Mouse (Mus musculus) lung, embryonic 14.5 days (tissue): ENCODE data around the gene Trim56. TPM values are rescaled to one million over a fixed set of nuclear protein-coding genes. Genes with fewer than 3 reads are reported as not detected.
"Not testable (repeated sequence)": the region's sequence is repeated elsewhere in the genome, so short reads cannot be mapped to it uniquely, and the experiment has no call there.

Experiments
- ATAC-seq: fragments of 200-750 bp; cut with Nextera tagmentation; 2 replicates; pipeline ENCODE4 v1.8.0; 2017; ENCODE audit warnings: mild to moderate bottlenecking, moderate TSS enrichment, moderate library complexity; ENCODE audit not compliant: insufficient read depth
- DNase-seq: peaks from one replicate; pipeline ENCODE4 v3.0.0-alpha.2; 2015
- H3K27ac ChIP-seq: fragments of 300-500 bp; sonication (generic); 2 replicates; pipeline ENCODE4 v1.5.1; 2014; ENCODE audit warnings: low read depth, mild to moderate bottlenecking, moderate library complexity
- H3K27me3 ChIP-seq: fragments of 300-500 bp; sonication (generic); 2 replicates; pipeline ENCODE4 v1.6.1; 2014; ENCODE audit warnings: low read length, control low read depth; ENCODE audit not compliant: insufficient read depth
- H3K36me3 ChIP-seq: fragments of 300-500 bp; sonication (generic); 2 replicates; pipeline ENCODE4 v1.6.1; 2014; ENCODE audit warnings: control low read depth; ENCODE audit not compliant: insufficient read depth
- H3K4me1 ChIP-seq: fragments of 300-500 bp; sonication (generic); 2 replicates; pipeline ENCODE4 v1.6.1; 2014; ENCODE audit warnings: antibody characterized with exemption, control low read depth; ENCODE audit not compliant: insufficient read depth
- H3K4me2 ChIP-seq: fragments of 300-500 bp; sonication (generic); 2 replicates; pipeline ENCODE4 v1.6.1; 2014; ENCODE audit warnings: mild to moderate bottlenecking
- H3K4me3 ChIP-seq: fragments of 300-500 bp; sonication (generic); 2 replicates; pipeline ENCODE4 v1.5.1; 2014; ENCODE audit warnings: low read depth, low read length
- H3K9ac ChIP-seq: fragments of 300-500 bp; sonication (generic); 2 replicates; pipeline ENCODE4 v1.6.1; 2014
- H3K9me3 ChIP-seq: fragments of 300-500 bp; sonication (generic); 2 replicates; pipeline ENCODE4 v1.6.1; 2016; ENCODE audit warnings: low read depth, low read length, control low read depth
- CTCF ChIP-seq: IDR thresholded peaks from 2 replicates; pipeline ENCODE4 v1.5.1; 2016; ENCODE audit warnings: antibody characterized with exemption, low read depth
- WGBS: fragments of 180-500 bp; shearing (Covaris S2); extraction: QIAGEN DNeasy Blood & Tissue Kit; methylation state at CpG from one replicate; pipeline ENCODE4 v1.1.7; 2014; 5-methylcytosine and 5-hydroxymethylcytosine counted together
- polyA plus RNA-seq: library from polyadenylated mRNA; unstranded; fragments of >200 nt; fragmentation: Nextera tagmentation; extraction: Ambion mirVana; gene quantifications from 2 replicates; pipeline ENCODE4 v1.2.1, GENCODE M21; 2014

The Trim56 gene
- polyA plus RNA-seq, 1 experiment from 2014 or later: 11.8 TPM

DNA sequence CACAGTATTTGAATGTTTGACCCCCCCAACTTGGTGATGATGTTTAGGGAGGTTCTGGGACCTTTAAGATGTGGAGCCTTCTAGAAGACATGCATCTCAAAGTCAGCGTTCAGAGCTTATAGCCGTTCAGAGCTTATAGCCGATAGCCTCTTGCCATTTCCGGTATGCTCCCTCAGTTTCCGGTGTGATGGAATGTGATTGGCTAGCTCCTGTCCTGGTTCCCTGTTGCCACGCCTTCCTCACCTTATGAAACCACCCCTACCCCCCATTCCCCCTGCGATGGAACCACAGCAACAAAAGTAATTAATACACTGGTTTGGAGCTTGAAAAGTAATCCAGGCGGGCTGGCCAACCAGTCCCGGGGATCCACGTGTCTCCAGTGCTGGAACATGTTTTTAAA is 23.0 kb upstream of the Trim56 start:
- TF ChIP-seq CTCF: no peak
- H3K36me3 ChIP-seq: no peaks in the 10 kb centered on the region
- no peaks in the 10 kb centered on the region for H3K9me3 ChIP-seq
- no peak overlapping the region for H3K9ac ChIP-seq
- H3K4me1 ChIP-seq: no peaks in the 10 kb centered on the region
- H3K27ac ChIP-seq: no peak overlapping the region
- DNase-seq (no peak), ATAC-seq (no peak)
- WGBS: 75% methylated on average over 10 of the region's 10 CpGs
- H3K4me3 ChIP-seq: no peak overlapping the region
- no peak overlapping the region for H3K4me2 ChIP-seq
- H3K27me3 ChIP-seq: no peaks in the 10 kb centered on the region

- DNase-seq (peak; percentile 87), ATAC-seq (no peak)
- Histone ChIP-seq H3K9me3 (no peaks in the 10 kb centered on the region), H3K4me2 (no peak overlapping the region), H3K4me1 (no peaks in the 10 kb centered on the region), H3K9ac (no peak overlapping the region), H3K27me3 (no peaks in the 10 kb centered on the region), H3K27ac (no peak overlapping the region), H3K36me3 (no peaks in the 10 kb centered on the region), H3K4me3 (no peak overlapping the region)
- no peak for TF ChIP-seq CTCF
- WGBS: 27% methylated on average over 11 of the region's 11 CpGs
These were observed 18.9 kb upstream of the Trim56 start for GRCm38 (mm10) chr5:137134959-137135358.

DNA sequence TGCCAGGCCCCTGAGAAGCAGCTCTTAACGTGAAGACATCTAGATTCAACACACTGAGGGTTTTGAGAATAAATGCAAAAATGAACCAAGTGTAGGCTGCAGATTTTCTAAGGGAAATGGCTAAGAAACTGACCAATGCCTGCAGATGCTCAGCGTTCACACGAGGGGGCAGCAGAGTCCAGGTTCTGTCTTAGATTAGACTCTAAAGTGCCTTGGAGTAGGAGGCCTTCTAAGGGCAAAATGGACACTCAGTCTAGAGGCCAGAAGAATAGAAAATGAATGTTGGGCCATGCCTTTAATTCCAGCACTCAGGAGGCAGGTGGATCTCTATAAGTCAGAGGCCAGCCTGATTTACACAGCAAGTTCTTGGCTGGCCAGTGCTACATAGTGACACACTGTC is 15.5 kb upstream of the Trim56 start:
- peak; percentile 91 for TF ChIP-seq CTCF
- DNase-seq (peak; percentile 86), ATAC-seq (peak; percentile 52; the same call in 1 of the 2 replicates)
- under 1% methylated on average over 3 of the region's 3 CpGs for WGBS
- Histone ChIP-seq H3K9me3 (no peaks in the 10 kb centered on the region), H3K4me1 (no peaks in the 10 kb centered on the region), H3K36me3 (no peaks in the 10 kb centered on the region), H3K4me3 (no peak overlapping the region), H3K27ac (no peak overlapping the region), H3K4me2 (no peak overlapping the region), H3K9ac (no peak overlapping the region), H3K27me3 (no peaks in the 10 kb centered on the region)

- Histone ChIP-seq H3K4me3 (no peak overlapping the region), H3K4me1 (no peaks in the 10 kb centered on the region), H3K9ac (no peak overlapping the region), H3K27me3 (no peaks in the 10 kb centered on the region), H3K9me3 (no peaks in the 10 kb centered on the region), H3K4me2 (no peak overlapping the region), H3K27ac (no peak overlapping the region), H3K36me3 (no peaks in the 10 kb centered on the region)
- no peak for TF ChIP-seq CTCF
- no peak for ATAC-seq
- DNase-seq: no peak
- 17% methylated on average over 5 of the region's 5 CpGs for WGBS
These were observed 13.3 kb upstream of the Trim56 start for GRCm38 (mm10) chr5:137129281-137129680.

- H3K9ac ChIP-seq: no peak overlapping the region
- TF ChIP-seq CTCF: no peak
- no peaks in the 10 kb centered on the region for H3K27me3 ChIP-seq
- no peaks in the 10 kb centered on the region for H3K4me1 ChIP-seq
- H3K4me3 ChIP-seq: no peak overlapping the region
- no peak for DNase-seq
- no peak for ATAC-seq
- no peaks in the 10 kb centered on the region for H3K36me3 ChIP-seq
- no peaks in the 10 kb centered on the region for H3K9me3 ChIP-seq
- no peak overlapping the region for H3K27ac ChIP-seq
- 75% methylated on average over 4 of the region's 4 CpGs for WGBS
- no peak overlapping the region for H3K4me2 ChIP-seq
These were observed 7.5 kb upstream of the Trim56 start for GRCm38 (mm10) chr5:137123516-137123915.

GRCm38 (mm10) chr5:137122686-137123193 is 6.7 kb upstream of the Trim56 start:
- ATAC-seq: peak; percentile 54
- Histone ChIP-seq H3K27me3 (no peaks in the 10 kb centered on the region), H3K4me3 (no peak overlapping the region), H3K36me3 (no peaks in the 10 kb centered on the region), H3K4me1 (no peaks in the 10 kb centered on the region), H3K27ac (no peak overlapping the region), H3K9me3 (no peaks in the 10 kb centered on the region), H3K4me2 (no peak overlapping the region), H3K9ac (no peak overlapping the region)
- WGBS: 10% methylated on average over 14 of the region's 14 CpGs
- TF ChIP-seq CTCF: peak; percentile 87
- peak; percentile 85 for DNase-seq

GRCm38 (mm10) chr5:137121280-137121679 is 5.3 kb upstream of the Trim56 start:
- Histone ChIP-seq H3K4me3 (no peak overlapping the region), H3K9me3 (no peaks in the 10 kb centered on the region), H3K36me3 (no peaks in the 10 kb centered on the region), H3K4me2 (no peak overlapping the region), H3K27ac (no peak overlapping the region), H3K9ac (no peak overlapping the region), H3K27me3 (no peaks in the 10 kb centered on the region), H3K4me1 (peaks cover 3% of the 10 kb centered on the region; the same call in 1 of the 2 replicates)
- DNase-seq: no peak
- ATAC-seq: no peak
- 72% methylated on average over 4 of the region's 4 CpGs for WGBS
- TF ChIP-seq CTCF: no peak

GRCm38 (mm10) chr5:137118878-137119277 is 2.9 kb upstream of the Trim56 start:
- DNase-seq: no peak
- no peak overlapping the region for H3K4me3 ChIP-seq
- no peak overlapping the region for H3K9ac ChIP-seq
- 77% methylated on average over 4 of the region's 4 CpGs for WGBS
- no peak overlapping the region for H3K27ac ChIP-seq
- no peak for TF ChIP-seq CTCF
- H3K4me2 ChIP-seq: no peak overlapping the region
- H3K36me3 ChIP-seq: peaks cover 10% of the 10 kb centered on the region; the same call in 1 of the 2 replicates
- H3K9me3 ChIP-seq: no peaks in the 10 kb centered on the region
- H3K4me1 ChIP-seq: peaks cover 11% of the 10 kb centered on the region
- H3K27me3 ChIP-seq: no peaks in the 10 kb centered on the region
- no peak for ATAC-seq

GRCm38 (mm10) chr5:137117994-137118393 is 2.0 kb upstream of the Trim56 start:
- not testable (repeated sequence) for H3K9me3 ChIP-seq, H3K4me2 ChIP-seq, H3K27me3 ChIP-seq, ATAC-seq, H3K4me3 ChIP-seq, DNase-seq, H3K9ac ChIP-seq, H3K27ac ChIP-seq
- 85% methylated on average over 3 of the region's 3 CpGs for WGBS
- H3K4me1 ChIP-seq: peaks cover 11% of the 10 kb centered on the region
- H3K36me3 ChIP-seq: peaks cover 18% of the 10 kb centered on the region; the same call in 1 of the 2 replicates
